Mouse (Mus musculus) adrenal gland, adult 2 months (tissue): ENCODE measurements around the gene Arhgap45. TPM values are rescaled to one million over a fixed set of nuclear protein-coding genes. Genes with fewer than 3 reads are reported as not detected.

Experiments used
- DNase-seq: peaks from one replicate; pipeline ENCODE4 v3.0.0; 2021
- polyA plus RNA-seq: library from polyadenylated mRNA; depleted of rRNA; stranded (reverse); fragments of >200 nt; gene quantifications from 2 replicates; pipeline ENCODE4 v1.2.3, GENCODE M21; 2012
- total RNA-seq, 2 experiments: library from RNA; stranded (reverse); gene quantifications; 2 replicates each; pipeline ENCODE4 v1.2.3; 2021

Gene Arhgap45
- total and polyA plus RNA-seq, 3 experiments = 3.9 to 11.0 (median 6.7) TPM

DNA sequence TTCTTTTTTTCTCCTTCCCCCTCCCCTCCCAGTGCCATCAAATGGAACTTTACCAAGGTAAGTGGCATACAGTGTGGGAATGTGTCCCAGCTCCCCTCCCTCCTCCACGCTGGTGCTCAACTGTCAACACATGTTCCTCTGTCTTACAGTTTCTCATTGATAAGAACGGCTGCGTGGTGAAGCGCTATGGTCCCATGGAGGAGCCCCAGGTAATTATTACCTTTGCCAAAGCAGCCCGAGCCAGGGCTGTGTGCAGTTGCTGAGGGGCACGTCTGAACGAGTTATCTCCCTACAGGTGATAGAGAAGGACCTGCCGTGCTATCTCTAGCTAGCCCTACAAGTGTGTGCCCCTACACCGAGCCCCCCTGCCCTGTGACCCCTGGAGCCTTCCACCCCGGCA is 39.4 kb downstream of the Arhgap45 start:
- no peak for DNase-seq

DNA sequence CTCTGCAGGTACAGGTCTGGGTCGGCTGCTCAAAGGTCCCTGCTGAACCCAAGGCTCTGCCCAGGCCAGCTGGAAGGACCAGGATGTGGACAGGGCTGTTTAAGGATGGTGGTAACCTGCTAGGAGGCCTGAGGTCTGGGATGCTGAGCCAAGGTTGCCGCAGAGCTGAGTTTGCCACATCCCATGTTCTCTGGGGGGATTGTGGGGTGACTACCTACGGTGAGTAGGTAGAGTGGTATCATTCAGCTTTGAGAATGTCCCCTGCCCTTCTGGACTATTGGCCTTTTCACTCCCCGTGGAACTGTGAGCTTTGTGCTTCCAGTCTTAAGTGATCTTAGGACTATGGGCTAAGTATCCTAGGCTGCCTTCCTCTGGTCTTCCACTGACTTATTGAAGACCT is 40.1 kb downstream of the Arhgap45 start:
- no peak for DNase-seq

DNA sequence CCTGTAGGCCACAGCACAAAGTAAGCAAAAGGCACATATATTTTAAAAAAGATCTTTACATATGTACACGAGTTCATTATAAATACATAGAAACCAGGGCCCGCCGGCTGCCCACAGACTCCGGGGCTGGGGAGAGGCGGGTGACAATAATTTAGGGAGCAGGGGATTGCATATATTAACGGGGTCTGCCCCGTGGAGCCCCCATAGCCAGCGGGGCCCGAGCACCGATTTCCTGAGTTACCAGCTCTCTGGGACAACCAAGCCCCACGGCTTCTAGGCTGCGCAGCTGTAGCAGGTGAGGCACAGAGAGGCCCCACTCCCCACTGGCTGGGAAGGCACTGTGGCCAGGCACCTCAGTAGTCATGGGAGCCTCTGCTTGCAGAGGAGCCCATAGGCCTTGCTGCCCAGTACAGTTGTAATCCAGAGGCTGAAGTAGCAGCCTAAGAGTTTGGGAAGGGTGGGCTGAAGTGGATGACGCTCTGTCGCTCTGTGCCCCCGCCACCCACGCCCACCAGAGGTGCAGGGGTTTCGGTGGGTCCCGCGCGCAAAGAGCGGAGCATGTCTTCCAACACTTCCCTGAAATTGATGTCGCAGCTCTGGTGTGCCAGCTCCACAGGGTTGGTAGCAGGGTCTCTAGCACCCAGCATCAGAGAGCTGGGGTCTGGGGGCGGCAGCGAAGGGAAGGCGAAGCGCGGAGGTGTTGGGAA is 40.7 kb downstream of the Arhgap45 start:
- no peak for DNase-seq

DNA sequence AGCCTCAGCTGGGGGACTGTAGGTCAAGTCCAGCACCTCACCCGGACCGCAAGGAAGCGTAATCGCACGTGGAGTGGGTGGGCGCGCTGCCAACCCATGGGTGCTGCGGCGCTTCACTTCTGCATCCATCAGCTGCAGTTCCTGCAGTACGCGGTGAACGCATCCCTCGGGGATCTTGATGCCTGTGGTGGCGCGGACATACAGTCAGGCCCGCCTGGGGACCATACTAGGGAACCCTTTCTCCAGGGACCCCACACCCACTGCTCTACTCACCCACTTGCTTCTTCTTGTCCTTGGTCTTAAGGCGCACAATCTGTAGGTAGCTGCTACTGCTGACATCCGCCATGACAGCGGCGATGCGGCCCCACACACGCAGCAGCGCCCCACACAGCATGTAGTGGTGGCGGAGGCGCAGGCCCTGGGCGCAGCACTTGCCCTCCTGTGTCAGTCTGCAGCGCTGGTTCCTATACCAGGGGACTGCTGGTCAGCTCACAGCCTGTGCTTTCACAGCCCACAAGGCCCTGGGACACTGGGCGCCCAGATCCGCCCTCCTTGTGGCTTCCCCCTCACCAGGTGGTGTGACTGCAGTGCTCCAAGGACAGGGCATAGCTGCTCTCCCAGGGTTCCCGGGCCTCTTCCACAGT is 41.4 kb downstream of the Arhgap45 start:
- peak; percentile 36 for DNase-seq

DNA sequence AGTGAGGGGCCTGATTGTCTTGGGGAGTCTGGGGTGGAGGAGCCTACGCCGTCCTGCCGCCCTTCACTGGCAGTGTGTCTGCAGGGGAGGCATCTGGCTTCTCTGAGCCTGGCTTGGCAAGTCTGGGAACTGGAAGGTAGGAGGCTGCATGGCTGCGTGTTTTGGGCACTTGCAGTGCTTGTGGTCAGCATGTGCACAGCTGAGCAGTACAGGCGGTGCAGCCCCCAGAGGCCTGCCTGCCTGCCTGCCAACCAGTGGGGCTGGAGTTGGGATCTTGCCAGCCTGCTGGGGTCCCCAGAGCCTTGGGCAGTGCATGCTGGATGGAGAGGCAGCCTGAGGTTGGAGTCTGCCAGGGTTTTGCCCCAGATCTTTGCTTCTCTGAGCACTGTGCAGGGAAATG is 46.7 kb downstream of the Arhgap45 start:
- peak; percentile 63 for DNase-seq

DNA sequence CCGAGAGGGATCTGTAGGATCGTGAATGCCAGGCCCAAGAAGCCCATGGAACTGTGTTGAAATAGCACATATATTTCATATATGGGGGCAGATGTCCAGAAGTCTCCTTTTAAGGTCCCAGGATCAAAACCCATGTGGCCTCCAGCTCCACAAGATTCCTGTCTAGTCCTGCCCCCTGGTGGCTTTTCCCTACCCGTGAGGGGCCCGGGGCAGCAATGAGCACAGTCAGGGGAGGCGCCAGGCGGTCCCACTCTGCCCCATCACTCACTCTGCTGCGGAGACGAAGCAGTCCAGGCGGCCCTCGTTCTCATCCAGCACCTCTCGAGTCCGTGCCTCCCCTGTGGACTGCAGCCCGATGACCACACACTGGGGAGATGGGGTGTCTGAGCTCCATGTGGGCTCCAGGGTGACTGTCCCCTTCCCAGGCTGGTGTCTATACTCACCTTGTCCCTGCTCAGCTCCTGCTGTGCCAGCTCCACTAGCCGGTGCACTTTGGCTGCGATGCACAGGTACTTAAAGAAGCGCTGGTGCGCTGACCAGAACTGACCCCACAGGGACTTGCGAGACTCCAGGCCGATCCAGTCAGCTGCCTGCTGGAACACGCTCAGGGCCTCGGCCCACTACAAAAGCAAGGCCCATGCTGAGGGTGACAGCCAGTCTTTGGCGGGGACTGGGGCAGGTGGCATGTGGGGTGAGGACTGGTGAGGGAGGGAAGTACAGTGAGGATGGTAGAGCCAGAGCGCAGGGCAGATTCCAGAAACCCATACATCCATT is 47.6 kb downstream of the Arhgap45 start:
- no peak for DNase-seq

DNA sequence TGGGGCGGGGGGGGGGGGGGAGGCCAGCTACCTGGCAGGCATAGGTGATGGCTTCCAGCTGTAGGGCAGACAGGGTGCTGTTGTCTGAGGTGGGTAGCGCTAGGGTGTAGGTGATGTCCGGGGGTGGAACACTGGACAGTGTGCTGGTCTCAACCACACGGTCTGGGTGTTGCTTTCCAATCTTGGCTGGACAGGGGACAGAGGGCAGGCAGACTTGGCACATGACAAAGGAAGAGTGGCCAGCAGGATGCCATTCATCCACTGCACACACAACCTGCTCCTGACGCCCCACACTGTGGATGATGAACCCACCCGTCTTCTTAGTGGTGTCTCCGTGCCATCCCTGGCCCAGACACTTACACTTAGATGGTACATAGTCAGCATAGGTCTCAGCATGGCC is 52.8 kb downstream of the Arhgap45 start:
- no peak for DNase-seq

DNA sequence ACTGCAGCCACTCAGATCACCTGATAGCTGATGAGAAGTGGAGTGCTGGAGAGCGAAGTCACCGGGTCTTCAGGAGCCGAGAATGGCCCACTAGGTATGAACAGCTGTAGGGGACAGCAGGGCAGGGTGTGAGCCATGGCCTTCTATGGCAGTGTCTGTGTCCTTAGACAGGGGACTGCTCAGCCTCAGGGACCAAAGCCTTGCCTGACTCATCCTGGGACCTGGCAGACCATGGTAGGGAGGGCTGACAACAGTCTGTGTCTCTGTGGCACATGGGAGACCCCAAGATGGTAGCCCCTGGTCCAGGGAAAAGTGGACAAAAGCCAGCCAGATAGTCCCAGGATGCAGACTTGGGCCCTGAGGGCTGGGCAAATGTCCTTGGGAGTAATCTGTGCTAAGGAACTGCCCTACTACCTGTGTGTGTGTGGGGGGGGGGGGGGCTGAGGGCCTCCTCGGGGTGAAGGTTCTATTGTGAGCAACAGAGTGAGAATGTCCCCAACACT is 53.5 kb downstream of the Arhgap45 start:
- peak; percentile 77 for DNase-seq

DNA sequence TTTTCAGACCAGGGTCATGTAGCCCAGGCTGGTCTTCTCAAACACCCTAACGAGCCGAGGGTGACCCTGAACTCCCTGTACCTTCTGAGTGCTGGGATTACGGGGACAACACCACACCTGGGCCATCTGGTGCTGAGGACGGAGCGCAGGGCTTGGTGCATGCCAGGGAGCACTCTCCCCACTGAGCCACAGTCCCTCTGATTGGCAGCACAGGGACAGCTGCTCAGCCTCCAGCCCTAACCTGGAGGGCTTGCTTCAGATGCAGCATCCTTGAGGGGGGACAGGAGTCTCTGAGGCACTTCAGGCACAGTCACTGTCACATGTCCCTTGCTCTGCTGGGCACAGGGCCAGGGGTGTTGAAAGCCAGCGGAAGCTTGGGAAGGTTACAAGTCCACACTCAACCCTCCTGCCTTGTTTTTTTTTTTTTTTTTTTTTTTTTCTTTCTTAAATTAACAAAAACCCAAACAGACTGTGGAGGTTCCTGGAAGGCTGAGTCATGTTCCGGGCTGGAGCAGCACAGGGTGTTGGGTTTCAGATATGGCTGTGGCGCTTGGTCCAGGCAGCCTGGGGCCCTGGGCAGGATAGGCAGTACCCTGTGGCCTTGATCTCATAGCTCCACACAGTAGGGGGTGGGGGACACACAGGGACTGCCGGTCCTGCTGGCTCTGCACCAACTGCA is 54.5 kb downstream of the Arhgap45 start:
- DNase-seq = peak; percentile 97

DNA sequence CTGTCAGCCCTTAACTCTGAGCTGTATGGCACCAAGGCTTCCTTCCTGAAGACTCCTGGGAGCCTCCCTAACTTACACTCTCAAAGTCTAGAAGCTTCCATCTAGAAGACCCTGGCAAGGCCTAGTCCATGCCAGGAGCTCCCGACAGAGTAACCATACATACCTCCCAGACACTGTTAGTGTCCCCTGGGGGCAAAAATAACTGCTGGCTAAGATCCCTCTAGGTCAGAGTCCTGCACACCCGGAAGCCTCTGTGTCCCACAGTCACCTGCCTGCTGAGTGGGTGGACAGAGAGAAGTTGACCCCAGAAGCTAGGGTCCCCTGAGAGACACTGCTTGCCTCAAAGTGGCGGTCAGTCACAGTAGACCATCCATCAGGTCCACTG is 55.1 kb downstream of the Arhgap45 start:
- no peak for DNase-seq

DNA sequence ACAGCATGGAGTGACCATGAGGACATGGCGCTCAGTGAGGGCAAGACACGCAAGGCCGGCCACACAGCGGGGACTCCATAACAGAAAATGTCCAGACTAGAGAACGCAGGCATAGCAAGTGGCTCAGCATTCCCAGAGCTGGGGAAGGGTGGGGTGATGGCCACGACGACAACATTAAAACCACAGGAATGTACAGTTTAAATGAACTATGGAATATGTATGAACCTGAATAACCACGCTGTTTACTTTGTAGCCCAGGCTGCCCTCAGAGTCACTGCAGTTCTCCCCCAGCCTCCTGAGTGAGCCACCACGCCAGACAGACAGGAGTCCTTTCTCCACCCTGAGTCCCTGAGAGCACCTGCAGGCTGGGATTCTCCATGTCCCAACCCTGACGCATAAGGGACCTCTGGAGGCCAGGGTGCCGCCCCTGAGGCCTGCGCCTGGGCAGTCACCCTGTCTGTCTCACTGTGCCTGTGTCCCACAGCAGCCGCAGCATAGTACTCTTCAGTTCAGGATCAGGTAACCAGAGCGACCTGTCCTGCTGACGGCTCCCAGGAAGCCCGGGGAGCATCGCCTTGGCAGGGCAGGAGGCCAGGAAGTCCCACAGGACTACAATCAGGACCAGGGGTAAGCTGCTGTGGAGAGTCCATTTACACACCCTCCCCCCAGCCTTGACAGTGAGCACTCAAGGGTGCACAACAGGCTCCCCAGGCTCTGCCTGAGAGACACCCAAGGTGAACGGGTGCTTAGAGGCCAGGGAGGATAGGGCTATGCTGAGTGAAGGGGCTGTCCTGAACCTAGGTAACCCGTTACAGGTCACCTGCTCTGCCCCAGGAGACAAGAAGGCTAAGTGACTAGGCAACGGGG is 56.4 kb downstream of the Arhgap45 start:
- DNase-seq = peak; percentile 60

DNA sequence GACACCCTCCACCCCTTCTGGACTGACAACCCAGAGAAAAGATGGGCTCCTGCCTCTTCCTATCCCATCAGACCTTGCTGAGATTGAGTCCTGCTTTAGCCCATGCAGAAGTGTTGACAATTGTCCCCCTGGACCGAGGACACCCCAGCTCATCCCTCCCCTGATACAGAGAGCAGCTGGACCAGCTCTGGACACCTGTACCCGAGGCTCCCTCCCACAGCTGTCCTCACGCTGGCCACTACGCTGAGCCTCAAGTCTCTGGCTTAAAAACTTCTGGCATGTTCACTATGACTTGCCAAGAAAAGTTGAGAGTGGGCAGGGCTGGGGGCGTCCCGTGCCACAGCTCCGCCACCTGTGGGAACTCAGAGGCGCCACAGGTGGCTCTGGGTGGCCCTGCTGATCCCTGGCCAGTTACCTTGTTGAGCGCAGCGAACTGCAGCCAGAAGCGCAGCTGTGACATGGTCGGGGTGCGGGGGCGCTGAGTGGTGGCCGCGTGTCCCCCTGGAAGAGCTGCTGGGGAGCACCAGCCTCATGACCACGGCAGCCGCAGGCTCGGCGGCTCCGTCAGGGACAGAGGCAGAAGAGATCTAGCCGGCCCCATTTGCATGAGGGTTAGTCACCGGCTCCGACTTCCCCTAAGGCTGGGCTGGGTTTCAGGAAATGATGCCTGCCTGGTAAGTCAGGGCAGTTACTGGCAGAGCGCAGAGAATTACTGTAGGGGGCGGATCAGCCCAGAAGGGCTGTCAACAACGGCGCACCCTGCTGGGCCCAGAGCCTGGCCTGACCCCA is 58.6 kb downstream of the Arhgap45 start:
- peak; percentile 91 for DNase-seq

DNA sequence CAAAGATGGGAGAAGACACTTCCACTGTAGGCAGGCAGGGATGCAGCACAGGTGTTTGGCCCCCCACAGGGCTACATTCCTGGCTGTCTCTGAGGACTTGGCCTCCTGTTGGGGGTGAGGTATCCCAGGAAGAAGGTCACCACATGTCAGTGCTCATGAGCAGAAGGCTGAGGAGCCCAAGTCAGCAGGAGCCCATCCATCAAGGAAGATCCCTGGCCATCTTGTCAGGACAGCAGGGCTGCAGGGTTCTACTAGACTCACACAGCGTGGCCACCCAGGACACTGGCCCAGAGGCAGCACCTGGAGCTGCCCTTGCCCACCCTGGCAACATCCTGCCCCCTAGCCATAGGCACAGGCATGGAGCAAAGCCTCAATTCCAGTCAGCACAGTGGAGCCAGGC is 59.5 kb downstream of the Arhgap45 start:
- no peak for DNase-seq

DNA sequence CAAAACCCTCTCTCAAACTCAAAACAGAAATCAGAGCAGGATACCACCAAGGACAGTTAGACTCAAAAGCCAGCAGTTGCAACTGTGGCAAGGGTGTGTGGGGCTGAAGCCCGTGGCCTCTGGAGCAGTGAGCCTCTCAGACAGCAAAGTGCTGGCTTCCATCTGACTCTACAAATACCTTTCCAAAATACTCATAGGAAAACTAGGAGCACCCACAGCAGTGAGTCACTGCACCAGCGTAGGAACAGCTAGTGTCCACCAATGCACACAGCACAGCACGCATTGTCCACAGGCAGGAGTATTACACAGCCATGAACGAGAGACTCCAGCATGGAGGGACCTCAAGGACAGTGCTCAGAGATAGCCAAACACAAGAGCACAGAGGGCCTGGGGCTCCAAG is 59.9 kb downstream of the Arhgap45 start:
- DNase-seq = no peak

DNA sequence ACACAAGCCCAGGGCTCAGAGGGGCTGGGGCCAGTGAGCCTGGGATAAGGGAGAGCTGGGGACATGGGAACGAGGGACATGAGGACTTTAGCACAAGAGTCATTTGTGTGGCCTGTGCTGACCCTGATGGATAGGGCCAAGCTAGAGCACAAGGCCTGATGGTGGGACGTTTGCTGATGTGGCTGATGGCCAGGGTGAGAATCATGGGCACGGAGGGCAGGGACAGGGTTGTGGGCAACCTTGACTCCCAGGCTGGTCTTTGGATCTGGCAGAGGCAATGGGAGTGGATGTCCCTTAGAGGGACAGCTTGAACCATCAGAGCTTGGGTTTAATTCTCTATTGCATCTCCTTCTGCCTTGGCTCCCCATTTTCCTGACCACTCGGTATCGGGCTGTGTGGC is 60.9 kb downstream of the Arhgap45 start:
- no peak for DNase-seq

DNA sequence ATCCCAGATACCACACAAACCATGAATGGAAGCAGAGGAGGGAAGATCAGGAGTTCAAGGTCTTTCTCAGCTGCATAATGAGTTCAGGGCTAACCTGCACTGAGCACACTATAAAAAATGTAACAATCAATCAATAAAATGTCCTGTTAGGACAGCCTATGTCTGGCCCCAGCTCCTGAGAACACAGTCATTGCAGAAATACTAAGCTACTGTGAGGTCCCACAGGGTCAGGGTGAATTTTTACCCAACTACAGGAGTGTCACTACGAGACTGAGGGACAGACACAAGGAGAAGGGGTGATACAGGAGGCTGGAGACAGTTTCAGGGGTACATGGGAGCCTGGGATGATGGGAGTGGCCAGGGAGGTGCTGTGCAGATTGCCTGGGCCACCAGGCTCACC is 61.9 kb downstream of the Arhgap45 start:
- DNase-seq = peak; percentile 69

DNA sequence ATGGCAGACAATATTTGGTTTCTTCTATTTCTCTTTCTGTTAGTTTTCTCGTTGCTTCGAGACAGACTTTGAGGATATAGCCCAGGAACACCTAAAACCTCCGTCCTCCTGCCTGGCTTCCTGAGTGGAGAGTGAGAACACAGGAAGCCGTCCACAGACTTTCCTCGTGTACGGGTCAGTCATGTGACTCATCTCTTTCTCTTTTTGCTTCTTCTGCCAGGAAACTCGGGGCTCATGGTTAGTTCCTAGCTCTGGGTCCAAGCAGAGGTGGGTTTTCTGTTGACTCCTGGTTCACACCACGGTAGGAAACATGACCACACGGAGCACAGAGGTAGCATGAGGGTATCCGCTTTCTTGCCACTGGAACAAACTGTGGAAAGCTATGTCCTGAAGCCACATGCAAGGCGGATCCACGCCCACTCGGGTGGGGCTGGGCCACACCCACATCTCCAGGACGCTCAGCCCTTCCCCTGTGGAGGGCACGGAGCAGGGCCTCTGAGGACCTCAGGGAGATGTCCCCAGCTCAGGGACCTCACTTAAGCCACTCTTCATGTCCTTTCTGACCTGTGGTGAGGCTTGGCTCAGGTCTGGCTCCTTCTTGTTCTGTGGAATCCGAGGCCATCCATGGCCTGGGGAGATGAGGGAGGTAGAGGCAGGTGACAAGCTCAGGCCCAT is 64.1 kb downstream of the Arhgap45 start:
- DNase-seq = no peak
